Mouse (Mus musculus) embryonic facial prominence, embryonic 10.5 days (tissue): Measurements from ENCODE around the gene Hpf1. TPM values are rescaled to one million over a fixed set of nuclear protein-coding genes. Genes with fewer than 3 reads are reported as not detected.
A peak's percentile ranks its signal among the peaks of the same experiment; 100 is the strongest.

Source experiments
- DNase-seq: peaks from one replicate; pipeline ENCODE4 v3.0.0-alpha.2; 2017; ENCODE audit warnings: low spot score
- H3K27ac ChIP-seq: fragments of 300-500 bp; sonication (generic); replicated peaks from 2 replicates; pipeline ENCODE4 v1.5.1; 2016; ENCODE audit warnings: mild to moderate bottlenecking
- H3K27me3 ChIP-seq: fragments of 300-500 bp; sonication (generic); replicated peaks from 2 replicates; pipeline ENCODE4 v1.6.1; 2016; ENCODE audit warnings: low read depth, mild to moderate bottlenecking; ENCODE audit not compliant: poor library complexity, severe bottlenecking
- H3K36me3 ChIP-seq: fragments of 300-500 bp; sonication (generic); replicated peaks from 2 replicates; pipeline ENCODE4 v1.6.1; 2016; ENCODE audit warnings: mild to moderate bottlenecking, moderate library complexity
- H3K4me1 ChIP-seq: fragments of 300-500 bp; sonication (generic); 2 replicates; pipeline ENCODE4 v1.6.1; 2016
- H3K4me3 ChIP-seq: fragments of 300-500 bp; sonication (generic); 2 replicates; pipeline ENCODE4 v1.5.1; 2016; ENCODE audit warnings: mild to moderate bottlenecking, moderate library complexity
- H3K9me3 ChIP-seq: fragments of 300-500 bp; sonication (generic); 2 replicates; pipeline ENCODE4 v1.6.1; 2016; ENCODE audit warnings: mild to moderate bottlenecking
- WGBS: fragments of 180-500 bp; shearing (Covaris S2); methylation state at CpG from one replicate; pipeline ENCODE4 v1.1.7; 2016; 5-methylcytosine and 5-hydroxymethylcytosine counted together
- polyA plus RNA-seq: library from polyadenylated mRNA; unstranded; fragments of >200 nt; fragmentation: Nextera tagmentation; extraction: Ambion mirVana; gene quantifications from 2 replicates; pipeline ENCODE4 v1.2.1, GENCODE M21; 2016

Hpf1 gene
- polyA plus RNA-seq, 1 experiment from 2014 or later: 117 TPM

- Histone ChIP-seq H3K27me3 (no peaks in the 10 kb centered on the region), H3K27ac (no peak overlapping the region), H3K9me3 (no peaks in the 10 kb centered on the region), H3K4me1 (no peaks in the 10 kb centered on the region), H3K4me3 (no peak overlapping the region), H3K36me3 (no peaks in the 10 kb centered on the region)
- DNase-seq: no peak
- WGBS: 89% methylated on average over 2 of the region's 2 CpGs
These were observed 20.5 kb upstream of the Hpf1 start for GRCm38 (mm10) chr8:60869761-60870160.

DNA sequence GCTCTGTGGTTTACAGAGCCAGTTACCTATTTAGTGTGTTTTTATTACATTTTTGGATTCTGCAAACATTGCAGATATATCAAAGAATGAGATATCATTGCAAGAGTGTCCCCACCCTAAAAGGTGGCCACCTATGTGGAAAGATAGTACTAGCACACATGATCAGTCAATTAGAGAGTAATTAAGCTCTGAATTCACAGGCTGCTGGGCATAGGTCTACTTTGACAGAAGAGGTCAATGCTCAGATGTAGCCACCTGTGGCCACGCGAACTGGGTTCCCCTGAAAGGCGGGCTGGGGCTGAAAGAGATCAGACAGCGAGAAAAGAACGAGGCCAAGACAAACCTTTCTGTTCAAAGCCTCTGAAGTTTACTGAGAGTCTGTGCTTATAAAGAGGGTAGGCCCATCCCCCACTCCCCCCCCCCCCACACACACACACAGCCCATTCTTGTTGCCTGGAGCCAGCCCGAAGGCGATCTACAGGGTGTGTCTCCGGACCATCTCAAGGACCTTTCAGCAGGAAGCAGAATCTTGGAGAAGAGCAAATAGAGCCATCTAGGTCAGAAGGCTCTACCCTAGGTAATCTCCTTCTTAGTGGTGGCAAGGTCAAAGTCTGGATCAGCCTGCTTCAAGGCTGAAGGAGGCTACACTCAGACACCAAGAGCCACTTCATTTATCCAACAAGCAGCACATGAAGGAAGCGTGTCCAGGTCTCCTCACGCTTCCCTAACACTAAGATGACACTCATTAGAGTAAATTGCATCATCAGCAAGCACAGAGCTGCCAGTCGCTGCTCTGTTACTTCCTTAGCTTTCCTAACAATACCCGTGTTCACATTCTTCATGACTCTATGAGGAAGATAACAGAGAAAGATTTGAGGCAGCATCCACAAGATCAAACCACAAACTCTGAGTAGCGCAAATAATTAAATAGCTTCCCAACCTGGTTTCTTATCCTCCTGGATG is 19.7 kb upstream of the Hpf1 start:
- Histone ChIP-seq H3K27me3 (no peaks in the 10 kb centered on the region), H3K4me1 (no peaks in the 10 kb centered on the region)
- 82% methylated on average over 13 of the region's 13 CpGs for WGBS

DNA sequence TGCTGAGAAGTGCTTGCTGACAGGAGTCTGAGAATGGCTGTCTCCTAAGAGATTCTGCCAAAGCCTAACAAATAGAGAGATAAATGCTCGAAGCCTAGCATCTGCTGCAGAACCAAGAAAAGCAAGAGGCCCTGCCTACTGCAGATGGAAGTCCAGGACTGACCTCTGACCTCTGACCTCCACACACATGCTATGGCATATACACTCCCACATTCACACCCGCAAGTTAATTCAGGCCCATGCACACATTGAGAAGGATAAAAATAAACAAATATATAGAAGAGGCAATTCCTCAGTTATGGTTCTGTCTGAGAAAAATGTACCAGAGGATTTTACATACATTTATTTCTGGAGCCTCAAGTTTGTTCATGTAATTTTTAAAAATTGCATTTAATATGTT is 11.6 kb upstream of the Hpf1 start:
- H3K27me3 ChIP-seq: no peaks in the 10 kb centered on the region
- WGBS: 59% methylated on average over 2 of the region's 2 CpGs
- H3K4me3 ChIP-seq: no peak overlapping the region
- peaks cover 1% of the 10 kb centered on the region; the same call in 1 of the 2 replicates for H3K4me1 ChIP-seq
- H3K36me3 ChIP-seq: no peaks in the 10 kb centered on the region
- DNase-seq: no peak
- no peak overlapping the region for H3K27ac ChIP-seq
- H3K9me3 ChIP-seq: no peaks in the 10 kb centered on the region

More for the DNA sequence above, 19.7 kb upstream of the Hpf1 start:
- no peaks in the 10 kb centered on the region for H3K36me3 ChIP-seq
- DNase-seq: no peak
- no peaks in the 10 kb centered on the region for H3K9me3 ChIP-seq
- no peak overlapping the region for H3K27ac ChIP-seq
- H3K4me3 ChIP-seq: no peak overlapping the region

DNA sequence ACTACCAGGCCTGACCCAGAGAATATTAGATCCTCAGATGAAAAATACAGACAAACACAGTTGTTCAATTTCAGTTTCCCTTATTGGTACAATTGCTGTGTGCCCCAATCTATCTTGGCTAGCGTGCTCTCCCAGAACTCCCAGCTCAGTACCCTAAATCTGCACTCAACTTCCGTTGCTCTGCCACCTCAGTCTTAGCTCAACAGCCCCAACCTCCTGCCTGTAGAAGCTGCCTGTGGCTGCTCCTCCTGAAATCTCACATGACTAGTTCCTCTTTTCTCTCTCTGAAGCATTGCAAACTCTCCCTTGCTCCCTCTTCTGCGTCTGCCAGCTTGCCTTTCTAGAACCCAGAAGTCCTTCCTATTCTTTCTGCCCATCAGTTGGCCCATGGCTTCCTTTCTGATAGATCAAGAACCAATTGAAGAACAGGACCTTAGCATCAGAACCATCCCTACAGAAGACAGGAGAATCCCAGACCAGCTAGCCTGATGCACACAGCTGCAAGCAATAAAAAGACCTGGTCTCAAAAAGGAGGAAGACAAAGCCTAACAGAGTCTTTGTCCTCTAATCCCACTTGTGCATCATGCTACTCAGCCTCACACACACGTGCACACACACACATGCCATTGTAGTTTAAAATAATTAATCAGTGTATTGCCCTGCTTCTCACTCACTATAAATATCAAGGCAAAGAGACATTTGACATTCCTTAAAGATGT is 6.6 kb upstream of the Hpf1 start:
- DNase-seq: no peak
- Histone ChIP-seq H3K27me3 (no peaks in the 10 kb centered on the region), H3K4me1 (peaks cover 14% of the 10 kb centered on the region), H3K4me3 (no peak overlapping the region), H3K27ac (no peak overlapping the region), H3K36me3 (no peaks in the 10 kb centered on the region), H3K9me3 (no peaks in the 10 kb centered on the region)
- 76% methylated on average over 4 of the region's 4 CpGs for WGBS

DNA sequence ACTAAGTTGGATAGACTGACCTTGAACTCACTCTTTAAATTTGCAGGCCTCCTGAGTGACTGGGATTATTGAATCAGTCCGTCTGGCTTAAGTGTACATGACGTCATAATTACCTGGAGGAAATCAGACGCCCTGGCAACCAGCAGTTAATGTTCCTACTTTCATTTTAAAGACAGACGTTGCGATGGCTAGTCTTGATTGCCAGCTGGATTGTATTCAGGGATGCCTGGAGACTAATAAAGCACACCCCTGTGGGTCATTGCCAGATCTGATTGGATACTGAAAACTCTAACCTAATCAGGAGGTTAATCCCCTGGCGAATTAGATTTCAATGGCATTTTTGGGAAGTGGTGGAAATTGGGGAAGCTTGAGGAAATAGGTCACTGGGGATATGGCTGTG is 3.5 kb upstream of the Hpf1 start:
- Histone ChIP-seq H3K4me1 (peaks cover 24% of the 10 kb centered on the region), H3K4me3 (no peak overlapping the region), H3K27me3 (no peaks in the 10 kb centered on the region), H3K36me3 (no peaks in the 10 kb centered on the region), H3K27ac (no peak overlapping the region), H3K9me3 (no peaks in the 10 kb centered on the region)
- DNase-seq: peak; percentile 31
- 43% methylated on average over 6 of the region's 6 CpGs for WGBS

- no peaks in the 10 kb centered on the region for H3K9me3 ChIP-seq
- H3K27me3 ChIP-seq: no peaks in the 10 kb centered on the region
- DNase-seq: no peak
- 87% methylated on average over 11 of the region's 11 CpGs for WGBS
- peak overlapping the region; percentile 78; the same call in 1 of the 2 replicates for H3K4me3 ChIP-seq
- H3K4me1 ChIP-seq: peaks cover 22% of the 10 kb centered on the region
- peaks cover 12% of the 10 kb centered on the region for H3K36me3 ChIP-seq
- no peak overlapping the region for H3K27ac ChIP-seq
These were observed 931 bp upstream of the Hpf1 start for GRCm38 (mm10) chr8:60889131-60889842.

- Histone ChIP-seq H3K36me3 (peaks cover 24% of the 10 kb centered on the region), H3K27me3 (no peaks in the 10 kb centered on the region), H3K9me3 (no peaks in the 10 kb centered on the region), H3K4me3 (peak overlapping the region; percentile 78), H3K4me1 (peaks cover 20% of the 10 kb centered on the region), H3K27ac (peak overlapping the region; percentile 89)
- no peak for DNase-seq
- 3% methylated on average over 23 of the region's 23 CpGs for WGBS
These were observed 279 bp downstream of the Hpf1 start for GRCm38 (mm10) chr8:60890520-60890874.

DNA sequence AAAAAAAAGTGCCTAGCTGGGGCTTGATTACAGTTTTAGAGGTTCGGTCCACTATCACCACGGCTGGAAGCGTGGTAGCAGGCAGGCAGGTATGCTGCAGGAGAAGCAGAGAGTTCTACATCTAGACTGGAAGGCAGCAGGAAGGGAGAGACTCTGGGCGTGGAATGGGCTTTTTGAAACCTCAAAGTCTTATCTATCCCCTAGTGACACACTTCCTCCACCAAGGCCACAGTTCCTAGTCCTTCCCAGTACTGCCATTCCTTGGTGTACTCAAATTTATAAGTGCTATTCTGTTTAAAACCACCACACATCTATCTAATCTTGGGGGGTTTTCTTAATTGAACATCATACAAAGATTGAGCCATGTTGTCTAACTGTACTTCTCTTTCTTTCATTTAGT is 1.5 kb downstream of the Hpf1 start:
- H3K4me1 ChIP-seq: peaks cover 20% of the 10 kb centered on the region
- no peak for DNase-seq
- H3K27me3 ChIP-seq: no peaks in the 10 kb centered on the region
- H3K27ac ChIP-seq: no peak overlapping the region
- H3K9me3 ChIP-seq: no peaks in the 10 kb centered on the region
- H3K4me3 ChIP-seq: peak overlapping the region; percentile 78
- WGBS: 92% methylated on average over 4 of the region's 4 CpGs
- peaks cover 34% of the 10 kb centered on the region for H3K36me3 ChIP-seq

- 91% methylated on average over 6 of the region's 6 CpGs for WGBS
These were observed 5.7 kb downstream of the Hpf1 start for GRCm38 (mm10) chr8:60895878-60896277.

DNA sequence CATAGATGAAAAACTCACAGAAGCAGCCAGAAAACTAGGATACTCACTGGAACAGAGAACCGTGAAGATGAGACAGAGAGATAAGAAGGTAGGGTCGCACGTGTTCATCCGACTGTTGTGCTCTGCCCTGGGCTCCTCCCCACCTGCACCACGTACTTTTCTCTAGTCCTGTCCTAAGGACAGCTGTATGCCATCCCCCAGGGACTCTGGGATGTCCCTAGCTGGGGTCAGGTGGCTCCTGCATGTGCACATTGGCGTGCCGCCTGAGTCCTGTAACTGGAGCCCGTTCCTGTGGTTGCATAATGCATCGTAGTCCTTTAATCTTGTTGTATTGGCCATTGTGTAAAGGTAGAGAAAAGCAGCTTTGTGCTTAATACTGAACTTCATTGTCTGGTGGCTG is 9.9 kb downstream of the Hpf1 start:
- WGBS: 80% methylated on average over 9 of the region's 9 CpGs
- no peak overlapping the region for H3K27ac ChIP-seq
- H3K4me1 ChIP-seq: no peaks in the 10 kb centered on the region

More at GRCm38 (mm10) chr8:60895878-60896277, 5.7 kb downstream of the Hpf1 start:
- DNase-seq: no peak
- Histone ChIP-seq H3K27me3 (no peaks in the 10 kb centered on the region), H3K36me3 (peaks cover 71% of the 10 kb centered on the region), H3K4me1 (peaks cover 14% of the 10 kb centered on the region), H3K27ac (no peak overlapping the region), H3K4me3 (no peak overlapping the region), H3K9me3 (no peaks in the 10 kb centered on the region)

GRCm38 (mm10) chr8:60912081-60912480 is 21.9 kb downstream of the Hpf1 start:
- H3K36me3 ChIP-seq: peaks cover 40% of the 10 kb centered on the region
- H3K27me3 ChIP-seq: no peaks in the 10 kb centered on the region
- H3K27ac ChIP-seq: no peak overlapping the region
- DNase-seq: no peak
- WGBS: 79% methylated on average over 4 of the region's 4 CpGs
- H3K4me3 ChIP-seq: no peak overlapping the region
- H3K4me1 ChIP-seq: no peaks in the 10 kb centered on the region
- no peaks in the 10 kb centered on the region for H3K9me3 ChIP-seq

More for the DNA sequence above, 9.9 kb downstream of the Hpf1 start:
- Histone ChIP-seq H3K27me3 (no peaks in the 10 kb centered on the region), H3K36me3 (peaks cover 85% of the 10 kb centered on the region), H3K9me3 (no peaks in the 10 kb centered on the region), H3K4me3 (no peak overlapping the region)
- no peak for DNase-seq

DNA sequence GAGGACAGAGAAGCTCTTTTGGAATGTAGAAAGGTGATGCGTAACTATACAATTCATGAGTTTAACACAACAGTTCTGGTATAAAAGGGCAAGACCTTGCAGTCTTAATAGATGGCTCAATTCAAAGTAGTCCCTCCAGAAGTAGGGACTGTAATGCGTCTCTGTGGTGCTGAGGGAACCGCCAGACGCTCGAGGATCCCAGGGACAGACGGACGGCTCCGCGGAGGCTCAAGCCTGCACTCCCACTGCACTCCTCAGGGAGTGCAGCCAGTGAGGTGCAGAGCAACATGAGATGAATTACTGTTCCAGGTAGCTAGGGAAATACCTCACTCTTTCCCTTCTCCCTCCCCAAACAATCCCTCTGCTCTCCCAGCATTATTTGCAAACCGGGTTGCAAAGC is 22.3 kb downstream of the Hpf1 start:
- Histone ChIP-seq H3K4me1 (no peaks in the 10 kb centered on the region), H3K27ac (no peak overlapping the region), H3K36me3 (peaks cover 35% of the 10 kb centered on the region), H3K27me3 (no peaks in the 10 kb centered on the region), H3K4me3 (no peak overlapping the region), H3K9me3 (no peaks in the 10 kb centered on the region)
- DNase-seq: no peak
- 63% methylated on average over 10 of the region's 10 CpGs for WGBS
